Mouse (Mus musculus) lung, embryonic 14.5 days (tissue): ENCODE measurements around the gene Phf14. TPM values are rescaled to one million over a fixed set of nuclear protein-coding genes. Genes with fewer than 3 reads are reported as not detected.
A peak's percentile ranks its signal among the peaks of the same experiment; 100 is the strongest.
"Not testable (repeated sequence)": the region's sequence is repeated elsewhere in the genome, so short reads cannot be mapped to it uniquely, and the experiment has no call there.

Source experiments
- ATAC-seq: fragments of 200-750 bp; cut with Nextera tagmentation; 2 replicates; pipeline ENCODE4 v1.8.0; 2017; ENCODE audit warnings: mild to moderate bottlenecking, moderate TSS enrichment, moderate library complexity; ENCODE audit not compliant: insufficient read depth
- DNase-seq: peaks from one replicate; pipeline ENCODE4 v3.0.0-alpha.2; 2015
- H3K27ac ChIP-seq: fragments of 300-500 bp; sonication (generic); 2 replicates; pipeline ENCODE4 v1.5.1; 2014; ENCODE audit warnings: low read depth, mild to moderate bottlenecking, moderate library complexity
- H3K27me3 ChIP-seq: fragments of 300-500 bp; sonication (generic); 2 replicates; pipeline ENCODE4 v1.6.1; 2014; ENCODE audit warnings: low read length, control low read depth; ENCODE audit not compliant: insufficient read depth
- H3K36me3 ChIP-seq: fragments of 300-500 bp; sonication (generic); 2 replicates; pipeline ENCODE4 v1.6.1; 2014; ENCODE audit warnings: control low read depth; ENCODE audit not compliant: insufficient read depth
- H3K4me1 ChIP-seq: fragments of 300-500 bp; sonication (generic); 2 replicates; pipeline ENCODE4 v1.6.1; 2014; ENCODE audit warnings: antibody characterized with exemption, control low read depth; ENCODE audit not compliant: insufficient read depth
- H3K4me2 ChIP-seq: fragments of 300-500 bp; sonication (generic); 2 replicates; pipeline ENCODE4 v1.6.1; 2014; ENCODE audit warnings: mild to moderate bottlenecking
- H3K4me3 ChIP-seq: fragments of 300-500 bp; sonication (generic); 2 replicates; pipeline ENCODE4 v1.5.1; 2014; ENCODE audit warnings: low read depth, low read length
- H3K9ac ChIP-seq: fragments of 300-500 bp; sonication (generic); 2 replicates; pipeline ENCODE4 v1.6.1; 2014
- H3K9me3 ChIP-seq: fragments of 300-500 bp; sonication (generic); 2 replicates; pipeline ENCODE4 v1.6.1; 2016; ENCODE audit warnings: low read depth, low read length, control low read depth
- CTCF ChIP-seq: IDR thresholded peaks from 2 replicates; pipeline ENCODE4 v1.5.1; 2016; ENCODE audit warnings: antibody characterized with exemption, low read depth
- WGBS: fragments of 180-500 bp; shearing (Covaris S2); extraction: QIAGEN DNeasy Blood & Tissue Kit; methylation state at CpG from one replicate; pipeline ENCODE4 v1.1.7; 2014; 5-methylcytosine and 5-hydroxymethylcytosine counted together
- polyA plus RNA-seq: library from polyadenylated mRNA; unstranded; fragments of >200 nt; fragmentation: Nextera tagmentation; extraction: Ambion mirVana; gene quantifications from 2 replicates; pipeline ENCODE4 v1.2.1, GENCODE M21; 2014

Gene Phf14
- polyA plus RNA-seq, 1 experiment from 2014 or later, result 71.6 TPM

DNA sequence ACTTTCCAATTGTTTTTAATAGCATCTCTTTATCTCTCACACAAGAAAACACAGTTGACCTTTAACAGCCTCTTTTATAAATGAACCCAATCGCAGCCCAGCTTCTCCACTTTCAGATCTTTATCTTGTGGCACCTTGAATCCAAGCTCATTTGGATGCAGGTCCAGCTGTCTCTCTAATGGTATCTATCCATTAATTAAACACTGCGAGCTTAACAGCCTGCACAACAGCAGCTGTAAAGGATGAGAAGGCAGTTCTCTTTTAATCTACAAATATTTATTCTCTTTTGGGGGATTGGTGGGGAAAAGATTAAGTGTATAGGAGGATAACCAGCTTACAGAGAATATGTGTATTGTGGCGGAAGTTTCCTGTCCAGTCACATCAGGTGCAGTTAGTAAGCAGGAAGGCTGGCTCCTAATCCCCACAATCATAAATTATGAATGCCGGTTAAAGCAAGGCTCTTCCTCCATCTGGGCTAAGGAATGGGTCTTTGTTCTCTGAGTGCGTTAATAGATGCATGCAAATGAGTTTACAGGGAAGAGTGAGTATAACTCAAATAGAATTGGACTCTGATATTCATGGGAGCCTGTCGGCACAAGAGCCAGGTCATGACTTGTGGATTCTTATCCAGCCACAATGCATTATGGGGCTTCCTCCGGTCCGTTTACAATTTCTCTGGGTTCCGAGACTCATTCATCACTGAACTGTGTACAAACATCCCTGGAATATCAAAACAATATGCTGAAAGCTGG is 210.4 kb downstream of the Phf14 start:
- ATAC-seq (0 out of 2 replicates have a peak, but pooled peaks have one; percentile 22), DNase-seq (peak; percentile 60)
- no peaks in the 10 kb centered on the region for H3K36me3 ChIP-seq
- TF ChIP-seq CTCF, result no peak
- H3K4me1 ChIP-seq, result peaks cover 4% of the 10 kb centered on the region; the same call in 1 of the 2 replicates
- 27% methylated on average over 9 of the region's 9 CpGs for WGBS
- H3K27ac ChIP-seq, result no peak overlapping the region
- H3K9ac ChIP-seq, result no peak overlapping the region
- no peak overlapping the region for H3K4me3 ChIP-seq
- H3K9me3 ChIP-seq, result no peaks in the 10 kb centered on the region
- H3K27me3 ChIP-seq, result no peaks in the 10 kb centered on the region
- peak overlapping the region; percentile 31; the same call in 1 of the 2 replicates for H3K4me2 ChIP-seq

DNA sequence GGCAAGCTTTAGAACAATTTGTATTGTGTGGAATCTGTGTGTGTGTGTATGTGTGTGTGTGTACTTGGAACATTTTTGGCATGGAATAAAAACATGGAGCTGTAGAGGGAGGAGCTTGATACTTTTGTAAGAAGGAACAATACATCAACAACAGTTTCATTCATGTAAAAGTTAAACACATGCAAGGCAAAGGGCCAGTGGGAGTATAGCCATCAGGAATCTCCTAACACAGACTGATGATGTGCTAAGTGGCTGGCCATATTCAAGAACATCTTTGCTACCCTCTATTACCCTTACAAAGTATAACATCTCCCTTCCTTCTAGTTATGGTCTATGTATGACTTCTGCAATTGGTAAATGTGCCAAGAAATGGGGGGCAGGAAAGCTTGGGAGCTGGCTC is 215.2 kb downstream of the Phf14 start:
- ATAC-seq (peak; percentile 78), DNase-seq (peak; percentile 85)
- Histone ChIP-seq H3K9me3 (no peaks in the 10 kb centered on the region), H3K27me3 (no peaks in the 10 kb centered on the region), H3K4me3 (no peak overlapping the region), H3K36me3 (no peaks in the 10 kb centered on the region), H3K4me1 (peaks cover 4% of the 10 kb centered on the region; the same call in 1 of the 2 replicates), H3K4me2 (no peak overlapping the region), H3K27ac (no peak overlapping the region), H3K9ac (no peak overlapping the region)
- no peak; the same call in 1 of the 2 replicates for TF ChIP-seq CTCF

DNA sequence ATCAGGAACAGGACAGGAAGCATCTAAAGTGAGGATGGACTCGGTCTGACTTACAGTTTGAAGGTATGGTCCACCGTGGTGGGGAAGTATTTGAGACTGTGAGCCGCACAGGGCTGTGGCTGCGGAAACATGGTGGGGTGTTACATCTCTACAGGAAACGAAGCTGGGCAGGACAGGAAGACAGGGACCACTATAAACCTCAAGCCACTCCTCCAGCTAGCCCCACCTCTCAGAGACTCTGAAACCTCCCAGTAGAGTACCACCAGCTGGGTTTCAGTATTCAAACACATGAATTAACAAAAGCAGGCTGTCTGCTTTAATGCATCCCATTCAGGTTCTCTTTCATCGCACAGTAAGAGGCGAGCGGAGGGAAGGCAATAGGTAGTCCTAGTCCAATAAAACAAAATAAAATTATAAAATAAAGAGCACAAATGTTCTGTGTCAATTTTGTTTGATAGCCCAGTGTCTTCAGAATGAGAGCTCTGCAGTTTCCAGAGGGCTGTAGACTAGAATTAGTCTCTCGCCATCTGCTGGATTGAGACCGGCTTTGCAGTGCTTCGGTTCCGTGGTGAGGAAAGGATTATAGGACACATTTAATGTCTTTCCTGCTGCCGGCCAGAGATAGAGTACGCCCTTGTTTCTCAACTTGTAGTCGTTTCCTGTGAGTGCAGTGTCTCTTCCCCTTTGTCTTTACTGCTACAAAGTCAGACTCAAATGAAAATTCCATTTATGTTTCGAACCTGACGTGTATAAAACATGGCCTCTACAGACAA is 217.6 kb downstream of the Phf14 start:
- ATAC-seq (peak; percentile 72), DNase-seq (peak; percentile 91)
- H3K9ac ChIP-seq, result no peak overlapping the region
- H3K36me3 ChIP-seq, result no peaks in the 10 kb centered on the region
- TF ChIP-seq CTCF, result peak; percentile 72
- no peak overlapping the region for H3K4me3 ChIP-seq
- H3K9me3 ChIP-seq, result no peaks in the 10 kb centered on the region
- peak overlapping the region; percentile 31; the same call in 1 of the 2 replicates for H3K4me2 ChIP-seq
- no peak overlapping the region for H3K27ac ChIP-seq
- WGBS, result 30% methylated on average over 17 of the region's 17 CpGs
- no peaks in the 10 kb centered on the region for H3K27me3 ChIP-seq
- no peaks in the 10 kb centered on the region for H3K4me1 ChIP-seq

DNA sequence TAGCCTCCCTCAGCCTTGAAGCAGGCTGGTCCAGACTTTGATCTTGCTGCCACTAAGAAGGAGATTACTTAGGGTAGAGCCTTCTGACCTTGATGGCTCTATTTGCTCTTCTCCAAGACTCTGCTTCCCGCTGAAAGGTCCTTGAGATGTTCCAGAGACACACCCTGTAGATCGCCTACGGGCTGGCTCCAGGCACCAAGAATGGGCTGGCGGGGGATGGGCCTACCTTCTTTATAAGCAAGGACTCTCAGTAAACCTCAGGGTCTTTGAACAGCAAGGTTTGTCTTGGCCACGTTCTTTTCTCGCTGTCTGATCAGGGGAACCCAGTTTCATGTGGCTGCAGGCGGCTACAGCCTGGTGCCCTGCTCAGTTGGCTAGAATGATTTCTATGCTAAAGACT is 219.0 kb downstream of the Phf14 start:
- not testable (repeated sequence) for ATAC-seq
- WGBS, result 63% methylated on average over 7 of the region's 7 CpGs

DNA sequence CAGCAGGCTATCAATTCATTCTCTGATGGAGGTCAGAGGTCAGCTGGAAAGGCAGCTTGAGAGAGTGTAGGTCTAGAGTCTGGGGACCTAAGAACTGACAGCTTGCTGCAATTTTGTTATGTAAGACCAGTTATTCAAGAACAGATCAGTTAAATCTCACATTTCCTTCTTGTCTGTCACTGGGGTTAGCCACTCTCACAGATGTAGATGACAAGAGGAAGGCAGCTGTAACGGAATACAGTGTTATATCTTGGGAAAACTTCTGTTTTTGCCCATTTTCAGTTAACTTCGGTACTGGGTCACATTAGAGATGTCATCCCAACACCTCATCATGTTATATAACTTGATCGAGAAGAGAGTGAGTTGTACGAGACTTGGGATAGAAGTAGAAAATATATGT is 219.7 kb downstream of the Phf14 start:
- Histone ChIP-seq H3K36me3 (no peaks in the 10 kb centered on the region), H3K9me3 (no peaks in the 10 kb centered on the region), H3K4me3 (no peak overlapping the region), H3K9ac (no peak overlapping the region), H3K27ac (no peak overlapping the region), H3K4me2 (no peak overlapping the region), H3K4me1 (no peaks in the 10 kb centered on the region), H3K27me3 (no peaks in the 10 kb centered on the region)
- no peak for DNase-seq
- TF ChIP-seq CTCF, result no peak
- 57% methylated on average over 4 of the region's 4 CpGs for WGBS
- no peak for ATAC-seq

More for the DNA sequence above, 219.0 kb downstream of the Phf14 start:
- not testable (repeated sequence) for H3K9ac ChIP-seq, H3K4me3 ChIP-seq, H3K36me3 ChIP-seq, DNase-seq, H3K27ac ChIP-seq, H3K9me3 ChIP-seq, H3K27me3 ChIP-seq, H3K4me1 ChIP-seq, H3K4me2 ChIP-seq

Other genes with a start within 250 kb of the Phf14 start
- gene Ndufa4, start 312 bp upstream of the Phf14 start, polyA plus RNA-seq, result 968 and 977 TPM in 2 replicates